Mouse (Mus musculus) hindbrain, embryonic 16.5 days (tissue): Measurements from ENCODE around the gene Tma16. TPM values are rescaled to one million over a fixed set of nuclear protein-coding genes. Genes with fewer than 3 reads are reported as not detected.
A peak's percentile ranks its signal among the peaks of the same experiment; 100 is the strongest.

Experiments used
- ATAC-seq: fragments of 200-750 bp; cut with Nextera tagmentation; 2 replicates; pipeline ENCODE4 v1.8.0; 2017; ENCODE audit warnings: moderate TSS enrichment, moderate library complexity
- H3K27ac ChIP-seq: fragments of 300-500 bp; sonication (generic); 2 replicates; pipeline ENCODE4 v1.5.1; 2014; ENCODE audit warnings: low read depth, mild to moderate bottlenecking, control low read depth, low read length, moderate library complexity
- H3K27me3 ChIP-seq: fragments of 300-500 bp; sonication (generic); replicated peaks from 2 replicates; pipeline ENCODE4 v1.6.1; 2014; ENCODE audit warnings: low read length; ENCODE audit not compliant: control insufficient read depth, insufficient read depth
- H3K36me3 ChIP-seq: fragments of 300-500 bp; sonication (generic); 2 replicates; pipeline ENCODE4 v1.6.1; 2014; ENCODE audit warnings: mild to moderate bottlenecking, low read length, moderate library complexity, mixed read lengths; ENCODE audit not compliant: control insufficient read depth, insufficient read depth
- H3K4me1 ChIP-seq: fragments of 300-500 bp; sonication (generic); 2 replicates; pipeline ENCODE4 v1.6.1; 2014; ENCODE audit warnings: low read depth, low read length; ENCODE audit not compliant: control insufficient read depth, insufficient read depth
- H3K4me2 ChIP-seq: fragments of 300-500 bp; sonication (generic); 2 replicates; pipeline ENCODE4 v1.6.1; 2014; ENCODE audit warnings: mild to moderate bottlenecking, low read length, control low read depth, moderate library complexity
- H3K4me3 ChIP-seq: fragments of 300-500 bp; sonication (generic); 2 replicates; pipeline ENCODE4 v1.5.1; 2014; ENCODE audit warnings: mild to moderate bottlenecking, low read length, control low read depth, moderate library complexity
- H3K9ac ChIP-seq: fragments of 300-500 bp; sonication (generic); 2 replicates; pipeline ENCODE4 v1.6.1; 2014; ENCODE audit warnings: low read depth, mild to moderate bottlenecking, control low read depth, low read length, moderate library complexity
- H3K9me3 ChIP-seq: fragments of 300-500 bp; sonication (generic); 2 replicates; pipeline ENCODE4 v1.6.1; 2014; ENCODE audit warnings: mild to moderate bottlenecking, low read length, moderate library complexity; ENCODE audit not compliant: control insufficient read depth
- WGBS: fragments of 180-500 bp; shearing (Covaris S2); extraction: QIAGEN DNeasy Blood & Tissue Kit; methylation state at CpG from one replicate; pipeline ENCODE4 v1.1.7; 2014; 5-methylcytosine and 5-hydroxymethylcytosine counted together
- polyA plus RNA-seq: library from polyadenylated mRNA; unstranded; fragments of >200 nt; fragmentation: Nextera tagmentation; extraction: Ambion mirVana; gene quantifications from 2 replicates; pipeline ENCODE4 v1.2.1, GENCODE M21; 2015

Gene Tma16
- 9.7 and 11.4 TPM in 2 replicates for polyA plus RNA-seq

- H3K36me3 ChIP-seq = peaks cover 10% of the 10 kb centered on the region
- H3K27ac ChIP-seq = peak within 1 kb of the TSS; percentile 76
- H3K4me1 ChIP-seq = peaks cover 6% of the 10 kb centered on the region
- no peaks in the 10 kb centered on the region for H3K9me3 ChIP-seq
- ATAC-seq = peak; percentile 99
- H3K4me3 ChIP-seq = peak within 1 kb of the TSS; percentile 96
- WGBS = under 1% methylated on average over 44 of the region's 45 CpGs
- no peaks in the 10 kb centered on the region for H3K27me3 ChIP-seq
- peak within 1 kb of the TSS; percentile 91 for H3K9ac ChIP-seq
- peak within 1 kb of the TSS; percentile 85 for H3K4me2 ChIP-seq
These were observed at the start of gene Tma16 for GRCm38 (mm10) chr8:66486084-66486763. TSS of gene Tma16 (minus strand) at chr8:66486530.

GRCm38 (mm10) chr8:66520576-66520975 is 34.2 kb upstream of the Tma16 start:
- Histone ChIP-seq H3K27ac (no peak overlapping the region), H3K9me3 (no peaks in the 10 kb centered on the region), H3K4me2 (no peak overlapping the region), H3K4me1 (no peaks in the 10 kb centered on the region), H3K27me3 (no peaks in the 10 kb centered on the region), H3K9ac (no peak overlapping the region), H3K36me3 (no peaks in the 10 kb centered on the region), H3K4me3 (no peak overlapping the region)
- ATAC-seq = no peak

GRCm38 (mm10) chr8:66519149-66519548 is 32.8 kb upstream of the Tma16 start:
- Histone ChIP-seq H3K9ac (no peak overlapping the region), H3K4me3 (no peak overlapping the region), H3K9me3 (no peaks in the 10 kb centered on the region), H3K4me2 (no peak overlapping the region), H3K4me1 (no peaks in the 10 kb centered on the region), H3K36me3 (no peaks in the 10 kb centered on the region), H3K27ac (no peak overlapping the region), H3K27me3 (no peaks in the 10 kb centered on the region)
- no peak for ATAC-seq
- WGBS = 82% methylated on average over 2 of the region's 2 CpGs

GRCm38 (mm10) chr8:66511537-66511936 is 25.2 kb upstream of the Tma16 start, which contains the start of gene Tktl2:
TSS of gene Tktl2 (plus strand) at chr8:66511756.
- no peaks in the 10 kb centered on the region for H3K27me3 ChIP-seq
- H3K9me3 ChIP-seq = no peaks in the 10 kb centered on the region
- 98% methylated on average over 22 of the region's 22 CpGs for WGBS
- no peak for ATAC-seq
- no peak within 1 kb of the TSS for H3K4me2 ChIP-seq
- no peaks in the 10 kb centered on the region for H3K4me1 ChIP-seq
- no peak within 1 kb of the TSS for H3K27ac ChIP-seq
- no peak within 1 kb of the TSS for H3K9ac ChIP-seq
- no peak within 1 kb of the TSS for H3K4me3 ChIP-seq
- no peaks in the 10 kb centered on the region for H3K36me3 ChIP-seq

- H3K36me3 ChIP-seq = no peaks in the 10 kb centered on the region
- H3K9me3 ChIP-seq = no peaks in the 10 kb centered on the region
- WGBS = 83% methylated on average over 2 of the region's 2 CpGs
- no peak overlapping the region for H3K9ac ChIP-seq
- no peaks in the 10 kb centered on the region for H3K27me3 ChIP-seq
- H3K4me3 ChIP-seq = no peak overlapping the region
- H3K4me1 ChIP-seq = no peaks in the 10 kb centered on the region
- no peak for ATAC-seq
- H3K27ac ChIP-seq = no peak overlapping the region
- H3K4me2 ChIP-seq = no peak overlapping the region
These were observed 17.1 kb upstream of the Tma16 start for GRCm38 (mm10) chr8:66503381-66503780.

GRCm38 (mm10) chr8:66496998-66497577 is 10.8 kb upstream of the Tma16 start:
- Histone ChIP-seq H3K27ac (no peak overlapping the region), H3K9me3 (no peaks in the 10 kb centered on the region), H3K27me3 (no peaks in the 10 kb centered on the region), H3K4me1 (no peaks in the 10 kb centered on the region), H3K36me3 (no peaks in the 10 kb centered on the region), H3K9ac (no peak overlapping the region), H3K4me2 (peak overlapping the region; percentile 27; the same call in 1 of the 2 replicates), H3K4me3 (no peak overlapping the region)
- WGBS = 37% methylated on average over 4 of the region's 4 CpGs
- ATAC-seq = peak; percentile 64; the same call in 1 of the 2 replicates

GRCm38 (mm10) chr8:66495726-66496125 is 9.4 kb upstream of the Tma16 start:
- peak; percentile 87 for ATAC-seq
- H3K9me3 ChIP-seq = no peaks in the 10 kb centered on the region
- no peak overlapping the region for H3K4me2 ChIP-seq
- H3K9ac ChIP-seq = no peak overlapping the region
- H3K4me3 ChIP-seq = no peak overlapping the region
- no peaks in the 10 kb centered on the region for H3K4me1 ChIP-seq
- H3K27ac ChIP-seq = no peak overlapping the region
- 10% methylated on average over 8 of the region's 8 CpGs for WGBS
- H3K27me3 ChIP-seq = no peaks in the 10 kb centered on the region
- no peaks in the 10 kb centered on the region for H3K36me3 ChIP-seq

- no peak overlapping the region for H3K4me2 ChIP-seq
- H3K36me3 ChIP-seq = no peaks in the 10 kb centered on the region
- 81% methylated on average over 2 of the region's 2 CpGs for WGBS
- no peak overlapping the region for H3K27ac ChIP-seq
- no peaks in the 10 kb centered on the region for H3K4me1 ChIP-seq
- H3K9me3 ChIP-seq = no peaks in the 10 kb centered on the region
- H3K9ac ChIP-seq = no peak overlapping the region
- no peak for ATAC-seq
- H3K4me3 ChIP-seq = no peak overlapping the region
- no peaks in the 10 kb centered on the region for H3K27me3 ChIP-seq
These were observed 8.2 kb upstream of the Tma16 start for GRCm38 (mm10) chr8:66494496-66494895.

- H3K4me1 ChIP-seq = no peaks in the 10 kb centered on the region; the same call in 1 of the 2 replicates
- H3K27ac ChIP-seq = no peak overlapping the region
- H3K36me3 ChIP-seq = no peaks in the 10 kb centered on the region
- no peak overlapping the region for H3K4me3 ChIP-seq
- H3K9ac ChIP-seq = no peak overlapping the region
- no peaks in the 10 kb centered on the region for H3K9me3 ChIP-seq
- 91% methylated on average over 4 of the region's 4 CpGs for WGBS
- H3K27me3 ChIP-seq = no peaks in the 10 kb centered on the region
- no peak overlapping the region for H3K4me2 ChIP-seq
- no peak for ATAC-seq
These were observed 4.3 kb upstream of the Tma16 start for GRCm38 (mm10) chr8:66490624-66491023.
